Mouse (Mus musculus): ENCODE data around the gene Fgfr3. TPM values are rescaled to one million over a fixed set of nuclear protein-coding genes. Genes with fewer than 3 reads are reported as not detected.
A peak's percentile ranks its signal among the peaks of the same experiment; 100 is the strongest.

Fgfr3 gene
- polyA plus RNA-seq, 1 experiment from 2014 or later = 39.1 TPM

DNA sequence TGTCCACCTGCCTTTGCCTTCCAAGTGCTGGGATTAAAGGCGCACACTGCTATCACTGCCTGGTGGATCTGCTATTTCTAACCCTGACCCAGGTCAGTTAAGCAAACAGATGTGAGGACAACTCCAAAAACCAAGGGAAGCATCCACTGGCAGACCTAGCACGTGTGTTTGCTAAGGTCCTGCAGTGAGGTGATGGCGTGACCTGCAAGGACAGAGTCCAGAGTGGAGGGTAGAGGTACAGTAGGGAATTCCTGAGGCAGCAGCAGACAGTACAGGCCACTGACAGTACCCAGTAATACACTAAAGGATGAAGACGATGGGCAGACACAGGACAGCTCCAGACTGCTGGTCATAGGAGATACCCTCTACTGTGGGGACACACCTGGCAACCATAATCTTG is 19.1 kb downstream of the Fgfr3 start:
- Histone ChIP-seq H3K27ac (no peak overlapping the region), H3K4me1 (no peaks in the 10 kb centered on the region), H3K4me3 (no peak overlapping the region), H3K27me3 (ENCODE audit: poor library complexity, severe bottlenecking) (no peaks in the 10 kb centered on the region), H3K36me3 (replicated peaks) (peaks cover 86% of the 10 kb centered on the region), H3K9me3 (no peaks in the 10 kb centered on the region)
- DNase-seq (ENCODE audit: extremely low spot score, low spot score) = no peak
- WGBS = 93% methylated on average over 4 of the region's 4 CpGs

DNA sequence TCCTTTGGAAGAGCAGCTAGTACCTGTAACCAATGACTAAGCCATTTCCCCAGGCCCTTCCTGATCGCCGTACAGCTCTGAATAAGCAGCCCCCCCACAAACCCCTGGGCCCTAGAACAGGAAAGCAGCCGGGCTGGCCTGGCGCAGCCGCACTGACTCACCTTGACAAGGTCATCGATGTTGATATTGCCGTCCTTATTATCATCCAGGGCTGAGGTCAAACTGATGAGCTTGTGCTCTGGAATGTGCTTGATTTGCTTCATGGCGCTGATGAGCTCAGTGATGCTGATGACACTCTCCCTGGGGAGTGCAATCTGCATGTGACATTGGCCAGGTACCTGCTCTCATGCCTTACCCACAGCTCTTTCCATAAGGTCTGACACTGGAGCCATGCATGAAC is 22.0 kb downstream of the Fgfr3 start:
- H3K4me1 ChIP-seq = no peaks in the 10 kb centered on the region
- whole genome bisulfite sequencing = 95% methylated on average over 8 of the region's 8 CpGs
- no peak overlapping the region for H3K4me3 ChIP-seq
- no peak overlapping the region for H3K27ac ChIP-seq
- peaks cover 95% of the 10 kb centered on the region for H3K36me3 ChIP-seq (replicated peaks)
- H3K27me3 ChIP-seq (ENCODE audit: poor library complexity, severe bottlenecking) = no peaks in the 10 kb centered on the region
- H3K9me3 ChIP-seq = no peaks in the 10 kb centered on the region
- no peak for DNase-seq (ENCODE audit: extremely low spot score, low spot score)

DNA sequence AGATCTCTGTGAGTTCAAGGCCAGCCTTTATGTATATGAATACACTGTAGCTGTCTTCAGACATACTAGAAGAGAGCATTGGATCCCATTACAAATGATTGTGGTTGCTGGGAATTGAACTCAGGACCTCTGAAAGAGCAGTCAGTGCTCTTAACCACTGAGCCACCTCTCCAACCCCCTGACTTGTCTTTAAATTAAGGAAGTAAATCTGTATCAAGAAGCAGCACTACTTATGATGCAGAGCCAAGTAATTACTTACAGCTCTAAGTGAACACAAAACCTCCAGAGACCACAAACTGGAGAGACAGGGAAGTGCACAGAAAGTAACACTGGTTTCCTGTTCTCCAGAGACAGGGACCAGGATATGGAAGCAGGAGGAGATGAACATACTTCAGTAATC is 55.7 kb downstream of the Fgfr3 start:
- Histone ChIP-seq H3K4me1 (peaks cover 19% of the 10 kb centered on the region), H3K4me3 (no peak overlapping the region), H3K36me3 (replicated peaks) (peaks cover 52% of the 10 kb centered on the region), H3K9me3 (no peaks in the 10 kb centered on the region), H3K27me3 (ENCODE audit: poor library complexity, severe bottlenecking) (no peaks in the 10 kb centered on the region), H3K27ac (no peak overlapping the region)
- DNase-seq (ENCODE audit: extremely low spot score, low spot score) = no peak

DNA sequence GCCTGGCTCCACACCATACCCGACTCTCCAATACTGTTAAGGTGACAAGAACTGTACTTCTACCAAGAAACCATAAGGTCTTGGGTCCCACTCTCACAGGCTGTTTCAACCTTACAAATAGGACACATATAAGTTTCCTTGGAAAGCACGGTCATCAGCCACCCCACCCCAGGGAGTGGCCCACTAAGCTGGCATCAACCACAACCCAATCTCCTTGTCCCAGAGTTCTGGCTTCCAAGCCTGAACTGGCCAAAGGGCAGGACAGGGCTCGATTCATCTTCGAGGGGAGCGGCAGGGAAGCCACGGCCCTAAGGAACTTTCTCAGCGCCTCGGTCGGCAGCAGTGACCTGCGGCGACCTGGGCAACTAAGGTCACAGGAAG is 60.5 kb downstream of the Fgfr3 start:
- no peak for DNase-seq (ENCODE audit: extremely low spot score, low spot score)
- H3K36me3 ChIP-seq (replicated peaks) = peaks cover 16% of the 10 kb centered on the region
- H3K27ac ChIP-seq = peak overlapping the region; percentile 96
- no peaks in the 10 kb centered on the region for H3K9me3 ChIP-seq
- peak overlapping the region; percentile 94 for H3K4me3 ChIP-seq
- H3K4me1 ChIP-seq = peaks cover 31% of the 10 kb centered on the region
- no peaks in the 10 kb centered on the region for H3K27me3 ChIP-seq (ENCODE audit: poor library complexity, severe bottlenecking)
- WGBS = 3% methylated on average over 11 of the region's 11 CpGs

DNA sequence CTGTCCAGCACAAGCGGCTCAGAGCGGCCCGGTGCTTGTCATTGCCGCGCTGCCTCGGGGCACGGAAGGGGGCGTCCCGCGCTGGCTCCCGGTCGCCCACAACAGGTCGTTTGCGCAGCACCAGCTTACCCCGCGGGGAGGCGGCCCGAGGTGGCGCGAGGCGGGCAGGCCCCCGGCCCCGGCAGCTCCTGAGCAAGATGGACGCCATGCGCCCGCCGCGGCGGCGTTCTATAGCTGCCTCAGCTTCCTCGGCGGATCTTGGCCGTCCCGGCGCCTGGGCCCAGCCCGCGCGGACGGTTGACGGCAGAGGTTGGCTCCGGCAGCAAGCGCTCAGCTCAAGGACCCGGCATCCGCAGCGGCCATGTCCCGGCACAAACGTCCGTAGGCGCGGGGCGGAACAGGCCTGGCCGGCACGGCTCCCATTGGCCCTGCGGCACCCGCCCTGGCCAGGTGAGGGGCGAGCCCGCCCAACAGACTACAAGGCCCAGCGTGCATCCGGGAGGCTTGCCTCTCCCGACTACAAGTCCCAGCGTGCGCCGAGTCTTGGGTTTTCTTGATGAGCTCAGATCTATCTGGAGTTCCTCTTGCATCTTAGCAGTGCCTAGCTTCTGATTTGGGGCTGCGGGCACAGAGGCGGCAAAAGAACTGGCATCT is 61.0 kb downstream of the Fgfr3 start, which contains the start of gene Letm1:
TSS of gene Letm1 (minus strand) at position 473 of the 654 bp plus-strand sequence.
- no peaks in the 10 kb centered on the region for H3K9me3 ChIP-seq
- DNase-seq (ENCODE audit: extremely low spot score, low spot score) = peak; percentile 95
- under 1% methylated on average over 65 of the region's 65 CpGs for WGBS
- H3K36me3 ChIP-seq (replicated peaks) = peaks cover 10% of the 10 kb centered on the region
- peak within 1 kb of the TSS; percentile 94 for H3K4me3 ChIP-seq
- peak within 1 kb of the TSS; percentile 96 for H3K27ac ChIP-seq
- H3K27me3 ChIP-seq (ENCODE audit: poor library complexity, severe bottlenecking) = no peaks in the 10 kb centered on the region
- peaks cover 31% of the 10 kb centered on the region for H3K4me1 ChIP-seq

DNA sequence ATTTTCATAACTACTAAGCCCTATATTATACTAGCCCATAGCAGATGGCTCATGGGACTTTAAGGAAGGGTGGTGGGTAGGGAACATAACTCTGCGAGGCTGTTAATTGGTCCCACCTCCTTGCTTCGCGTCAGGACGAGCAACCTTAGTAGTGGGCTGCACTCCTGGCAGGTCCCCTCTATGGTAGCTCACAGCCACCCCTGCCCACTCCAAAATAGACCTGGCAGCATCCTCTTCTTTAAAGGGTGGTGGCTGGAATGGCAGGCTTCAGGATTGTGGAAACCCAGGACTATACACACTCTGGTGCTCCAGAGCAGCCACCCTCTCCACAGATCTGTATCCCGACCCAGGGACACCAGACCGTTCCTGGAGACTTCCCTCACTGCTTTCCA is 61.5 kb downstream of the Fgfr3 start:
- DNase-seq (ENCODE audit: extremely low spot score, low spot score) = no peak
- H3K27me3 ChIP-seq (ENCODE audit: poor library complexity, severe bottlenecking) = no peaks in the 10 kb centered on the region
- peak overlapping the region; percentile 96 for H3K27ac ChIP-seq
- peak overlapping the region; percentile 94 for H3K4me3 ChIP-seq
- peaks cover 31% of the 10 kb centered on the region for H3K4me1 ChIP-seq
- 7% methylated on average over 6 of the region's 6 CpGs for WGBS
- H3K9me3 ChIP-seq = no peaks in the 10 kb centered on the region
- H3K36me3 ChIP-seq (replicated peaks) = peaks cover 5% of the 10 kb centered on the region

Other genes starting within 250 kb of the Fgfr3 start
- gene Fam53a, start 92.0 kb upstream of the Fgfr3 start, polyA plus RNA-seq (2016; fragmentation: Nextera tagmentation; extraction: Ambion mirVana) = 70.0 and 73.0 TPM in 2 replicates
- gene Gm9903, start 91.7 kb upstream of the Fgfr3 start, polyA plus RNA-seq (2016; fragmentation: Nextera tagmentation; extraction: Ambion mirVana) = 0.41 and 0.52 TPM in 2 replicates
- gene Slbp, start 69.1 kb upstream of the Fgfr3 start, polyA plus RNA-seq (2016; fragmentation: Nextera tagmentation; extraction: Ambion mirVana) = 335 and 357 TPM in 2 replicates
- gene Tacc3, start 63.5 kb upstream of the Fgfr3 start, polyA plus RNA-seq (2016; fragmentation: Nextera tagmentation; extraction: Ambion mirVana) = 349 TPM in 2 replicates
- 38.0 and 39.5 TPM in 2 replicates for gene Tmem129, start 63.3 kb upstream of the Fgfr3 start, polyA plus RNA-seq (2016; fragmentation: Nextera tagmentation; extraction: Ambion mirVana)
- 57.8 and 59.2 TPM in 2 replicates for gene Letm1, start 61.1 kb downstream of the Fgfr3 start, polyA plus RNA-seq (2016; fragmentation: Nextera tagmentation; extraction: Ambion mirVana)
- 105 and 108 TPM in 2 replicates for gene Nsd2, start 99.1 kb downstream of the Fgfr3 start, polyA plus RNA-seq (2016; fragmentation: Nextera tagmentation; extraction: Ambion mirVana)
- 86.9 and 89.9 TPM in 2 replicates for gene Nelfa, start 214.7 kb downstream of the Fgfr3 start, polyA plus RNA-seq (2016; fragmentation: Nextera tagmentation; extraction: Ambion mirVana)